Mouse (Mus musculus) midbrain, postnatal 0 days (tissue): ENCODE measurements around the gene Fam192a. TPM values are rescaled to one million over a fixed set of nuclear protein-coding genes. Genes with fewer than 3 reads are reported as not detected.
A peak's percentile ranks its signal among the peaks of the same experiment; 100 is the strongest.

ENCODE experiments used
- ATAC-seq: fragments of 200-750 bp; cut with Nextera tagmentation; 2 replicates; pipeline ENCODE4 v1.8.0; 2017; ENCODE audit warnings: moderate number of reproducible peaks, mild to moderate bottlenecking, moderate TSS enrichment, moderate library complexity; ENCODE audit not compliant: low FRiP score
- DNase-seq: peaks from one replicate; pipeline ENCODE4 v3.0.0-alpha.2; 2015; ENCODE audit warnings: low spot score
- H3K27ac ChIP-seq: fragments of 300-500 bp; sonication (generic); 2 replicates; pipeline ENCODE4 v1.5.1; 2014; ENCODE audit warnings: low read depth, mild to moderate bottlenecking, low read length, mixed read lengths
- H3K27me3 ChIP-seq: fragments of 300-500 bp; sonication (generic); 2 replicates; pipeline ENCODE4 v1.6.1; 2014; ENCODE audit warnings: low read length, control low read depth, mixed read lengths; ENCODE audit not compliant: insufficient read depth
- H3K36me3 ChIP-seq: fragments of 300-500 bp; sonication (generic); 2 replicates; pipeline ENCODE4 v1.6.1; 2014; ENCODE audit warnings: low read length, control low read depth, mixed read lengths; ENCODE audit not compliant: insufficient read depth
- H3K4me1 ChIP-seq: fragments of 300-500 bp; sonication (generic); 2 replicates; pipeline ENCODE4 v1.6.1; 2014; ENCODE audit warnings: mild to moderate bottlenecking, control low read depth, antibody characterized with exemption, low read length, mixed read lengths; ENCODE audit not compliant: insufficient read depth
- H3K4me2 ChIP-seq: fragments of 300-500 bp; sonication (generic); 2 replicates; pipeline ENCODE4 v1.6.1; 2014; ENCODE audit warnings: low read depth, mild to moderate bottlenecking, low read length, mixed read lengths; ENCODE audit not compliant: poor library complexity, severe bottlenecking
- H3K4me3 ChIP-seq: fragments of 300-500 bp; sonication (generic); 2 replicates; pipeline ENCODE4 v1.5.1; 2014; ENCODE audit warnings: low read depth, mild to moderate bottlenecking, low read length, moderate library complexity
- H3K9ac ChIP-seq: fragments of 300-500 bp; sonication (generic); replicated peaks from 2 replicates; pipeline ENCODE4 v1.6.1; 2014; ENCODE audit warnings: mild to moderate bottlenecking, low read length, moderate library complexity, mixed read lengths; ENCODE audit not compliant: poor library complexity, severe bottlenecking
- H3K9me3 ChIP-seq: fragments of 300-500 bp; sonication (generic); 2 replicates; pipeline ENCODE4 v1.6.1; 2016; ENCODE audit warnings: low read length, control low read depth
- CTCF ChIP-seq: IDR thresholded peaks from 2 replicates; pipeline ENCODE4 v1.5.1; 2016; ENCODE audit warnings: antibody characterized with exemption, mild to moderate bottlenecking
- WGBS: fragments of 180-500 bp; shearing (Covaris S2); extraction: QIAGEN DNeasy Blood & Tissue Kit; methylation state at CpG from one replicate; pipeline ENCODE4 v1.1.7; 2014; 5-methylcytosine and 5-hydroxymethylcytosine counted together
- polyA plus RNA-seq: library from polyadenylated mRNA; unstranded; fragments of >200 nt; fragmentation: Nextera tagmentation; extraction: Ambion mirVana; gene quantifications from 2 replicates; pipeline ENCODE4 v1.2.1, GENCODE M21; 2015
- total RNA-seq: library from RNA; depleted of rRNA; stranded (reverse); fragments of >200 nt; gene quantifications from 2 replicates; pipeline ENCODE4 v1.2.3, GENCODE M21; 2014

The Fam192a gene
- total and polyA plus RNA-seq, 2 experiments from 2014 or later: 36.3 to 62.2 TPM

GRCm38 (mm10) chr8:94634211-94634610 is 32.4 kb upstream of the Fam192a start:
- no peak overlapping the region for H3K27ac ChIP-seq
- no peak overlapping the region for H3K9ac ChIP-seq
- H3K36me3 ChIP-seq: peaks cover 50% of the 10 kb centered on the region
- no peak for TF ChIP-seq CTCF
- no peaks in the 10 kb centered on the region for H3K4me1 ChIP-seq
- no peak overlapping the region for H3K4me2 ChIP-seq
- H3K9me3 ChIP-seq: no peaks in the 10 kb centered on the region
- DNase-seq (no peak), ATAC-seq (no peak)
- no peak overlapping the region for H3K4me3 ChIP-seq
- no peaks in the 10 kb centered on the region for H3K27me3 ChIP-seq

- 95% methylated on average over 2 of the region's 2 CpGs for WGBS
- no peak for TF ChIP-seq CTCF
- H3K4me2 ChIP-seq: no peak overlapping the region
These were observed 31.9 kb upstream of the Fam192a start for GRCm38 (mm10) chr8:94633564-94634194.

GRCm38 (mm10) chr8:94624885-94625284 is 23.1 kb upstream of the Fam192a start:
- Histone ChIP-seq H3K36me3 (peaks cover 6% of the 10 kb centered on the region; the same call in 1 of the 2 replicates), H3K4me1 (no peaks in the 10 kb centered on the region), H3K4me2 (no peak overlapping the region), H3K27ac (no peak overlapping the region), H3K4me3 (no peak overlapping the region), H3K27me3 (no peaks in the 10 kb centered on the region), H3K9me3 (no peaks in the 10 kb centered on the region), H3K9ac (no peak overlapping the region)
- no peak for DNase-seq
- no peak for TF ChIP-seq CTCF
- no peak for ATAC-seq
- 88% methylated on average over 1 of the region's 1 CpGs for WGBS

More at GRCm38 (mm10) chr8:94633564-94634194, 31.9 kb upstream of the Fam192a start:
- ATAC-seq (no peak), DNase-seq (no peak)
- Histone ChIP-seq H3K27me3 (no peaks in the 10 kb centered on the region), H3K4me1 (no peaks in the 10 kb centered on the region), H3K4me3 (no peak overlapping the region), H3K9ac (no peak overlapping the region), H3K27ac (no peak overlapping the region), H3K9me3 (no peaks in the 10 kb centered on the region), H3K36me3 (peaks cover 49% of the 10 kb centered on the region)

DNA sequence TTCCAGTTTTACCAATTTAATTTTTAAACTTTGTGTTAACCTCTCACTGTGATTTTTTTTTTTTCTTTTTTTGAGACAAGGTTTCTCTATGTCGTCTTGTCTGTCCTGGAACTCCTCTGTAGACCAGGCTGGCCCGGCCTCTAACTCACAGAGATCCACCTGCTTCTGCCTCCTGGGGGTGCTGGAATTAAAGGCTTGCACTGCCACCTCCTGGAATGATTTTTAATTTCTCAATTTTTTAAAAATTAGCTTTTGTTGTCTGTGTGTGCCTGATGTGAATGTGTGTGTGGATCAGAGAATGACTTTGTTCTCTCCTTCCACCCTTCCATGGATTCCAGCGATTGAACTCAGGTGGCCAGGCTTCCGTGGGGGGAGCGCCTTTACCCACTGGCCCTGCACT is 5.3 kb upstream of the Fam192a start:
- Histone ChIP-seq H3K4me2 (no peak overlapping the region), H3K27me3 (no peaks in the 10 kb centered on the region), H3K9me3 (no peaks in the 10 kb centered on the region), H3K4me3 (no peak overlapping the region), H3K27ac (no peak overlapping the region), H3K9ac (no peak overlapping the region), H3K36me3 (no peaks in the 10 kb centered on the region), H3K4me1 (peaks cover 6% of the 10 kb centered on the region; the same call in 1 of the 2 replicates)
- TF ChIP-seq CTCF: peak; percentile 30; the same call in 1 of the 2 replicates
- DNase-seq (no peak), ATAC-seq (no peak)
- 93% methylated on average over 5 of the region's 5 CpGs for WGBS

DNA sequence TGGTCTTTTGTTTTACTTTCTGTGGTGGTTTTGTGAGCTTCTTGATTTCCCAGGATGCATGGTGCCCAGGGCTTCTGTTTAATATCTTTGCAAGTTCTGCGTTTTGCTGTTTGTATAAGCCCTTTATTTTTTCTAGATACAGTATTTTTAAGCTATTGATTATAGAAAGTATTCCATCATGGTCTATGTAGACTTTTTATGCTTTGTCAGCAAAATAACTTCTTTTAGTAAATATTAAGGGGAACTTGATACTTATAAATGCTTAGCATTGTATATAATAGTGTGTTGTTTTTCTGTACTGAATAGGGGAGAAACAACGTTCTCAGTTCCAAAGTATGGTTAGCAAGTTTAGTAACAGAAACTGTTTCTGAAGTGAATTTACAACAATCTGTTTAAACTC is 2.2 kb upstream of the Fam192a start:
- peaks cover 11% of the 10 kb centered on the region for H3K4me1 ChIP-seq
- H3K9me3 ChIP-seq: no peaks in the 10 kb centered on the region
- H3K4me3 ChIP-seq: no peak overlapping the region
- no peak for TF ChIP-seq CTCF
- no peak for DNase-seq
- H3K9ac ChIP-seq: no peak overlapping the region
- no peak overlapping the region for H3K4me2 ChIP-seq
- H3K36me3 ChIP-seq: no peaks in the 10 kb centered on the region
- 76% methylated on average over 2 of the region's 2 CpGs for WGBS
- no peak for ATAC-seq
- no peak overlapping the region for H3K27ac ChIP-seq
- H3K27me3 ChIP-seq: no peaks in the 10 kb centered on the region

DNA sequence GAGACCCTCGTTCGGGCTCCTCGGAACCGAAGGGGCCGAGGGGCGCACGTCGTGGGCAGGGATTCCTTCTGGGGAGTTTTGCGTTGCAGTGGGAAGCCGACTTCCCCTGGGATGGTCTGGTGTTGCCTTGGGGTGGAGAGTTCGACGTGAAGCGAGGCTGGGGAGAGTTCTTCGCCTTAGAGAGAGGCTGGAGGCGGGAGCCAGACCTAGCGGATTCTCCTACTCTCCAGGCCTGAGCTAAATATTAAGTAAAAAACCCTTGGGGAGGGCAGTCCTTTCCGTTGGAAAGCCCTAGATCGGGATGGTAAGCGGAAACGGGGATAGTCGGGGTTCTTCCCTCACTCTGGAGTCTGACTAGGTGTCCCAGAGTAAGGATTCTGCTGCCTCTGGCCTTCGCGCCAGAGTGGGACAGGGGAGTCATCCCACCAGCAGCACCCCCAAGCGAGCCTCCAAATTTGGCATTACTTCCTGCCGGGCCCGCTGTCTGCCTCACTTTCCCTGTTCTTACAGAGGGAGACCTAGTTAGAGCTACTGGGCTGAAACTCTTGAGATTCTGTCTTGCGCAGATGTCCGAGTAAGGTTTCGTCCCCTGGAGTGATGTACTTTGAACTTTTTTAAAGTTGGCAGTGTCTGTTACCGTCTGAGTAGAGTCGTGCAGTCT is 804 bp upstream of the Fam192a start:
- Histone ChIP-seq H3K9ac (peak overlapping the region; percentile 98), H3K27me3 (no peaks in the 10 kb centered on the region), H3K4me1 (peaks cover 11% of the 10 kb centered on the region), H3K4me3 (peak overlapping the region; percentile 71), H3K27ac (peak overlapping the region; percentile 95), H3K9me3 (no peaks in the 10 kb centered on the region), H3K36me3 (no peaks in the 10 kb centered on the region), H3K4me2 (peak overlapping the region; percentile 87)
- ATAC-seq (no peak), DNase-seq (no peak)
- under 1% methylated on average over 31 of the region's 31 CpGs for WGBS
- TF ChIP-seq CTCF: no peak
